Mouse (Mus musculus) kidney, embryonic 16.5 days (tissue): ENCODE measurements around the gene Amigo3. TPM values are rescaled to one million over a fixed set of nuclear protein-coding genes. Genes with fewer than 3 reads are reported as not detected.

ENCODE experiments used
- ATAC-seq: fragments of 200-750 bp; cut with Nextera tagmentation; 2 replicates; pipeline ENCODE4 v1.8.0; 2017; ENCODE audit warnings: moderate TSS enrichment; ENCODE audit not compliant: low FRiP score, low TSS enrichment
- H3K27ac ChIP-seq: fragments of 300-500 bp; sonication (generic); 2 replicates; pipeline ENCODE4 v1.5.1; 2014; ENCODE audit warnings: low read length
- H3K27me3 ChIP-seq: fragments of 300-500 bp; sonication (generic); 2 replicates; pipeline ENCODE4 v1.6.1; 2014; ENCODE audit warnings: low read length, control low read depth, mixed read lengths; ENCODE audit not compliant: insufficient read depth
- H3K36me3 ChIP-seq: fragments of 300-500 bp; sonication (generic); 2 replicates; pipeline ENCODE4 v1.6.1; 2014; ENCODE audit warnings: low read length, control low read depth, mixed read lengths; ENCODE audit not compliant: insufficient read depth
- H3K4me1 ChIP-seq: fragments of 300-500 bp; sonication (generic); 2 replicates; pipeline ENCODE4 v1.6.1; 2014; ENCODE audit warnings: low read length, control low read depth, mixed read lengths; ENCODE audit not compliant: insufficient read depth
- H3K4me2 ChIP-seq: fragments of 300-500 bp; sonication (generic); replicated peaks from 2 replicates; pipeline ENCODE4 v1.6.1; 2014; ENCODE audit warnings: low read depth, low read length
- H3K4me3 ChIP-seq: fragments of 300-500 bp; sonication (generic); 2 replicates; pipeline ENCODE4 v1.5.1; 2014; ENCODE audit warnings: mild to moderate bottlenecking, low read length
- H3K9ac ChIP-seq: fragments of 300-500 bp; sonication (generic); replicated peaks from 2 replicates; pipeline ENCODE4 v1.6.1; 2014; ENCODE audit warnings: low read length
- H3K9me3 ChIP-seq: fragments of 300-500 bp; sonication (generic); 2 replicates; pipeline ENCODE4 v1.6.1; 2016; ENCODE audit warnings: low read length, control low read depth
- WGBS: fragments of 180-500 bp; shearing (Covaris S2); extraction: QIAGEN DNeasy Blood & Tissue Kit; methylation state at CpG from one replicate; pipeline ENCODE4 v1.1.7; 2014; 5-methylcytosine and 5-hydroxymethylcytosine counted together
- polyA plus RNA-seq: library from polyadenylated mRNA; unstranded; fragments of >200 nt; fragmentation: Nextera tagmentation; extraction: Ambion mirVana; gene quantifications from 2 replicates; pipeline ENCODE4 v1.2.1, GENCODE M21; 2015

Amigo3 gene
- polyA plus RNA-seq, 1 experiment from 2014 or later: 3.3 TPM

GRCm38 (mm10) chr9:108051184-108051930, 1.6 kb upstream of the Amigo3 start:
- H3K4me3 ChIP-seq: no peak overlapping the region
- no peak for ATAC-seq
- H3K9me3 ChIP-seq: no peaks in the 10 kb centered on the region
- no peaks in the 10 kb centered on the region for H3K27me3 ChIP-seq
- 92% methylated on average over 15 of the region's 15 CpGs for WGBS
- H3K36me3 ChIP-seq: peaks cover 48% of the 10 kb centered on the region
- H3K4me1 ChIP-seq: peaks cover 27% of the 10 kb centered on the region
- H3K27ac ChIP-seq: no peak overlapping the region
- no peak overlapping the region for H3K9ac ChIP-seq
- no peak overlapping the region for H3K4me2 ChIP-seq

GRCm38 (mm10) chr9:108051931-108052220, 1.1 kb upstream of the Amigo3 start:
- Histone ChIP-seq H3K9ac (no peak overlapping the region), H3K9me3 (no peaks in the 10 kb centered on the region), H3K4me2 (no peak overlapping the region), H3K4me3 (no peak overlapping the region), H3K27ac (no peak overlapping the region), H3K4me1 (peaks cover 27% of the 10 kb centered on the region), H3K36me3 (peaks cover 48% of the 10 kb centered on the region), H3K27me3 (no peaks in the 10 kb centered on the region)
- 83% methylated on average over 4 of the region's 4 CpGs for WGBS
- no peak for ATAC-seq

GRCm38 (mm10) chr9:108052411-108052810, 548 bp upstream of the Amigo3 start:
- Histone ChIP-seq H3K4me2 (no peak overlapping the region), H3K36me3 (peaks cover 49% of the 10 kb centered on the region), H3K9ac (no peak overlapping the region), H3K9me3 (no peaks in the 10 kb centered on the region), H3K4me1 (peaks cover 27% of the 10 kb centered on the region), H3K4me3 (no peak overlapping the region), H3K27ac (no peak overlapping the region), H3K27me3 (no peaks in the 10 kb centered on the region)
- 75% methylated on average over 7 of the region's 7 CpGs for WGBS
- ATAC-seq: no peak

- Histone ChIP-seq H3K4me3 (no peak overlapping the region; the same call in 1 of the 2 replicates), H3K36me3 (peaks cover 62% of the 10 kb centered on the region), H3K4me1 (peaks cover 16% of the 10 kb centered on the region), H3K27me3 (no peaks in the 10 kb centered on the region), H3K27ac (no peak overlapping the region), H3K9ac (no peak overlapping the region), H3K9me3 (no peaks in the 10 kb centered on the region), H3K4me2 (no peak overlapping the region)
- ATAC-seq: no peak
- WGBS: 92% methylated on average over 15 of the region's 15 CpGs
Measured at GRCm38 (mm10) chr9:108053665-108054225, 786 bp downstream of the Amigo3 start.

GRCm38 (mm10) chr9:108054331-108055040, 1.5 kb downstream of the Amigo3 start:
- peaks cover 68% of the 10 kb centered on the region for H3K36me3 ChIP-seq

GRCm38 (mm10) chr9:108055061-108055460, 2.1 kb downstream of the Amigo3 start:
- Histone ChIP-seq H3K4me2 (no peak overlapping the region), H3K36me3 (peaks cover 71% of the 10 kb centered on the region), H3K4me1 (peaks cover 10% of the 10 kb centered on the region), H3K9me3 (no peaks in the 10 kb centered on the region), H3K27ac (no peak overlapping the region), H3K27me3 (no peaks in the 10 kb centered on the region), H3K4me3 (no peak overlapping the region), H3K9ac (no peak overlapping the region)
- no peak for ATAC-seq
- WGBS: 72% methylated on average over 1 of the region's 1 CpGs

More at GRCm38 (mm10) chr9:108054331-108055040, 1.5 kb downstream of the Amigo3 start:
- Histone ChIP-seq H3K9ac (no peak overlapping the region), H3K4me1 (peaks cover 15% of the 10 kb centered on the region), H3K4me3 (no peak overlapping the region), H3K27ac (no peak overlapping the region), H3K27me3 (no peaks in the 10 kb centered on the region), H3K9me3 (no peaks in the 10 kb centered on the region), H3K4me2 (no peak overlapping the region)
- WGBS: 90% methylated on average over 22 of the region's 22 CpGs
- no peak for ATAC-seq

GRCm38 (mm10) chr9:108055661-108056237, 2.8 kb downstream of the Amigo3 start:
- WGBS: 91% methylated on average over 6 of the region's 6 CpGs
- Histone ChIP-seq H3K4me2 (no peak overlapping the region), H3K4me1 (peaks cover 4% of the 10 kb centered on the region), H3K36me3 (peaks cover 69% of the 10 kb centered on the region), H3K9ac (no peak overlapping the region), H3K4me3 (no peak overlapping the region), H3K27ac (no peak overlapping the region), H3K9me3 (no peaks in the 10 kb centered on the region), H3K27me3 (no peaks in the 10 kb centered on the region)
- ATAC-seq: no peak

GRCm38 (mm10) chr9:108056361-108057261, 3.7 kb downstream of the Amigo3 start:
- 76% methylated on average over 28 of the region's 28 CpGs for WGBS
- no peak for ATAC-seq
- Histone ChIP-seq H3K4me2 (no peak overlapping the region), H3K36me3 (peaks cover 61% of the 10 kb centered on the region), H3K9ac (no peak overlapping the region), H3K27me3 (no peaks in the 10 kb centered on the region), H3K27ac (no peak overlapping the region), H3K4me1 (peaks cover 4% of the 10 kb centered on the region), H3K9me3 (no peaks in the 10 kb centered on the region), H3K4me3 (no peak overlapping the region)

GRCm38 (mm10) chr9:108057262-108057562, 4.3 kb downstream of the Amigo3 start:
- Histone ChIP-seq H3K36me3 (peaks cover 58% of the 10 kb centered on the region), H3K4me2 (no peak overlapping the region), H3K9me3 (no peaks in the 10 kb centered on the region), H3K4me1 (peaks cover 4% of the 10 kb centered on the region), H3K27me3 (no peaks in the 10 kb centered on the region), H3K4me3 (no peak overlapping the region), H3K9ac (no peak overlapping the region), H3K27ac (no peak overlapping the region)
- no peak for ATAC-seq
- WGBS: 92% methylated on average over 5 of the region's 5 CpGs
